Mouse (Mus musculus) lung, embryonic 14.5 days (tissue): ENCODE measurements at regions not wholly inside any gene's neighbourhood (a gene's known extent, or its start where the extent isn't known, plus 50 kb on each side); places are given as distances from the start of the nearest gene placed in this dataset.
A peak's percentile ranks its signal among the peaks of the same experiment; 100 is the strongest.

ENCODE experiments used
- ATAC-seq: fragments of 200-750 bp; cut with Nextera tagmentation; 2 replicates; pipeline ENCODE4 v1.8.0; 2017; ENCODE audit warnings: mild to moderate bottlenecking, moderate TSS enrichment, moderate library complexity; ENCODE audit not compliant: insufficient read depth
- DNase-seq: peaks from one replicate; pipeline ENCODE4 v3.0.0-alpha.2; 2015
- H3K27ac ChIP-seq: fragments of 300-500 bp; sonication (generic); 2 replicates; pipeline ENCODE4 v1.5.1; 2014; ENCODE audit warnings: low read depth, mild to moderate bottlenecking, moderate library complexity
- H3K27me3 ChIP-seq: fragments of 300-500 bp; sonication (generic); 2 replicates; pipeline ENCODE4 v1.6.1; 2014; ENCODE audit warnings: low read length, control low read depth; ENCODE audit not compliant: insufficient read depth
- H3K36me3 ChIP-seq: fragments of 300-500 bp; sonication (generic); 2 replicates; pipeline ENCODE4 v1.6.1; 2014; ENCODE audit warnings: control low read depth; ENCODE audit not compliant: insufficient read depth
- H3K4me1 ChIP-seq: fragments of 300-500 bp; sonication (generic); 2 replicates; pipeline ENCODE4 v1.6.1; 2014; ENCODE audit warnings: antibody characterized with exemption, control low read depth; ENCODE audit not compliant: insufficient read depth
- H3K4me2 ChIP-seq: fragments of 300-500 bp; sonication (generic); 2 replicates; pipeline ENCODE4 v1.6.1; 2014; ENCODE audit warnings: mild to moderate bottlenecking
- H3K4me3 ChIP-seq: fragments of 300-500 bp; sonication (generic); 2 replicates; pipeline ENCODE4 v1.5.1; 2014; ENCODE audit warnings: low read depth, low read length
- H3K9ac ChIP-seq: fragments of 300-500 bp; sonication (generic); 2 replicates; pipeline ENCODE4 v1.6.1; 2014
- H3K9me3 ChIP-seq: fragments of 300-500 bp; sonication (generic); 2 replicates; pipeline ENCODE4 v1.6.1; 2016; ENCODE audit warnings: low read depth, low read length, control low read depth
- CTCF ChIP-seq: IDR thresholded peaks from 2 replicates; pipeline ENCODE4 v1.5.1; 2016; ENCODE audit warnings: antibody characterized with exemption, low read depth
- WGBS: fragments of 180-500 bp; shearing (Covaris S2); extraction: QIAGEN DNeasy Blood & Tissue Kit; methylation state at CpG from one replicate; pipeline ENCODE4 v1.1.7; 2014; 5-methylcytosine and 5-hydroxymethylcytosine counted together

- Histone ChIP-seq H3K4me3 (no peak overlapping the region), H3K36me3 (no peaks in the 10 kb centered on the region), H3K27me3 (no peaks in the 10 kb centered on the region), H3K9ac (no peak overlapping the region), H3K4me1 (no peaks in the 10 kb centered on the region), H3K4me2 (no peak overlapping the region), H3K27ac (no peak overlapping the region), H3K9me3 (no peaks in the 10 kb centered on the region)
- WGBS: 95% methylated on average over 7 of the region's 7 CpGs
- DNase-seq (no peak), ATAC-seq (no peak)
- no peak for TF ChIP-seq CTCF
Measured at GRCm38 (mm10) chr4:47870010-47870637, 174.8 kb upstream of the Nr4a3 start.

- no peak overlapping the region for H3K4me3 ChIP-seq
- TF ChIP-seq CTCF: no peak
- 70% methylated on average over 5 of the region's 5 CpGs for WGBS
- H3K27ac ChIP-seq: no peak overlapping the region
- H3K9ac ChIP-seq: no peak overlapping the region
- no peak overlapping the region for H3K4me2 ChIP-seq
- ATAC-seq: no peak
- no peaks in the 10 kb centered on the region for H3K36me3 ChIP-seq
- no peak for DNase-seq
- no peaks in the 10 kb centered on the region for H3K27me3 ChIP-seq
- H3K9me3 ChIP-seq: no peaks in the 10 kb centered on the region
- no peaks in the 10 kb centered on the region for H3K4me1 ChIP-seq
Measured at GRCm38 (mm10) chr4:47870638-47871019, 174.3 kb upstream of the Nr4a3 start.

GRCm38 (mm10) chr4:47881560-47881959 is 163.4 kb upstream of the Nr4a3 start:
- Histone ChIP-seq H3K9me3 (no peaks in the 10 kb centered on the region), H3K9ac (no peak overlapping the region), H3K4me3 (no peak overlapping the region), H3K27ac (no peak overlapping the region), H3K4me1 (no peaks in the 10 kb centered on the region), H3K36me3 (no peaks in the 10 kb centered on the region), H3K4me2 (no peak overlapping the region), H3K27me3 (no peaks in the 10 kb centered on the region)
- WGBS: 50% methylated on average over 9 of the region's 9 CpGs
- no peak for TF ChIP-seq CTCF
- DNase-seq (no peak), ATAC-seq (no peak)

- Histone ChIP-seq H3K4me3 (no peak overlapping the region), H3K9ac (no peak overlapping the region), H3K4me1 (no peaks in the 10 kb centered on the region), H3K9me3 (no peaks in the 10 kb centered on the region), H3K27me3 (no peaks in the 10 kb centered on the region), H3K27ac (no peak overlapping the region), H3K4me2 (0 out of 2 replicates have a peak overlapping the region, but pooled peaks have one; percentile 2), H3K36me3 (no peaks in the 10 kb centered on the region)
- peak; percentile 53 for DNase-seq
- no peak for TF ChIP-seq CTCF
- no peak for ATAC-seq
- 34% methylated on average over 10 of the region's 10 CpGs for WGBS
Measured at GRCm38 (mm10) chr4:47882076-47882475, 162.9 kb upstream of the Nr4a3 start.

GRCm38 (mm10) chr4:47899579-47899978 is 145.4 kb upstream of the Nr4a3 start:
- no peak for ATAC-seq
- Histone ChIP-seq H3K27ac (no peak overlapping the region), H3K9me3 (no peaks in the 10 kb centered on the region), H3K4me2 (no peak overlapping the region), H3K36me3 (no peaks in the 10 kb centered on the region), H3K4me1 (no peaks in the 10 kb centered on the region), H3K4me3 (no peak overlapping the region), H3K9ac (no peak overlapping the region), H3K27me3 (no peaks in the 10 kb centered on the region)
- 72% methylated on average over 7 of the region's 7 CpGs for WGBS
- no peak for DNase-seq
- TF ChIP-seq CTCF: no peak

- Histone ChIP-seq H3K27ac (no peak overlapping the region), H3K9me3 (no peaks in the 10 kb centered on the region), H3K4me2 (no peak overlapping the region), H3K4me3 (no peak overlapping the region), H3K9ac (no peak overlapping the region), H3K27me3 (no peaks in the 10 kb centered on the region), H3K36me3 (no peaks in the 10 kb centered on the region), H3K4me1 (no peaks in the 10 kb centered on the region)
- 89% methylated on average over 12 of the region's 12 CpGs for WGBS
- no peak for DNase-seq
- ATAC-seq: no peak
- no peak for TF ChIP-seq CTCF
Measured at GRCm38 (mm10) chr4:47902749-47903148, 142.2 kb upstream of the Nr4a3 start.

GRCm38 (mm10) chr4:47912259-47912658 is 132.7 kb upstream of the Nr4a3 start:
- Histone ChIP-seq H3K9me3 (no peaks in the 10 kb centered on the region), H3K4me3 (no peak overlapping the region), H3K4me2 (no peak overlapping the region), H3K27ac (no peak overlapping the region), H3K27me3 (no peaks in the 10 kb centered on the region), H3K36me3 (no peaks in the 10 kb centered on the region), H3K9ac (no peak overlapping the region), H3K4me1 (no peaks in the 10 kb centered on the region)
- WGBS: 70% methylated on average over 1 of the region's 1 CpGs
- ATAC-seq (no peak), DNase-seq (peak; percentile 18)
- TF ChIP-seq CTCF: peak; percentile 41

GRCm38 (mm10) chr4:47919576-47919975 is 125.4 kb upstream of the Nr4a3 start:
- H3K4me1 ChIP-seq: no peaks in the 10 kb centered on the region
- H3K27ac ChIP-seq: no peak overlapping the region
- 38% methylated on average over 7 of the region's 7 CpGs for WGBS
- no peaks in the 10 kb centered on the region for H3K27me3 ChIP-seq
- TF ChIP-seq CTCF: no peak
- DNase-seq (no peak), ATAC-seq (no peak)
- no peak overlapping the region for H3K4me3 ChIP-seq
- no peaks in the 10 kb centered on the region for H3K9me3 ChIP-seq
- H3K4me2 ChIP-seq: no peak overlapping the region
- H3K36me3 ChIP-seq: no peaks in the 10 kb centered on the region
- no peak overlapping the region for H3K9ac ChIP-seq
